30 mouse cellular contexts compared by ENCODE assay signal in genomic region chr15:40187017-40187416, GRCm38 (mm10). TPM values are rescaled to one million over a fixed set of nuclear protein-coding genes. Genes with fewer than 3 reads are reported as not detected.
DNase-seq lines count a peak whose midpoint lies in the region; ATAC-seq lines count a peak whose summit lies in the region.
"Had no signal": no experiment of that assay in that cellular context is flagged by ENCODE, and none has a peak within 500 bp of the region (broad histone marks: within the 10 kb centered on the region; RNA-seq: fewer than 3 reads in every experiment).

No protein-coding gene starts in this region.

- H3K4me3 ChIP-seq in lung, embryonic 15.5 days, result no peak overlapping the region
- no peak overlapping the region for H3K4me3 ChIP-seq in midbrain, embryonic 11.5 days (ENCODE audit: low read depth, low read length)
- no peak overlapping the region for H3K4me3 ChIP-seq in midbrain, embryonic 16.5 days (ENCODE audit: low read depth, low read length)
- H3K4me3 ChIP-seq in stomach, embryonic 16.5 days (replicated peaks; ENCODE audit: low read length), result no peak overlapping the region
- H3K4me3 ChIP-seq: embryonic facial prominence, embryonic 12.5 days; embryonic facial prominence, embryonic 15.5 days; heart, adult 2 months; heart, embryonic 10.5 days; heart, embryonic 13.5 days had no signal

- no peaks in the 10 kb centered on the region for H3K9me3 ChIP-seq in lung, embryonic 15.5 days
- H3K9me3 ChIP-seq in midbrain, embryonic 11.5 days (ENCODE audit: control insufficient read depth, low read length), result no peaks in the 10 kb centered on the region
- no peaks in the 10 kb centered on the region for H3K9me3 ChIP-seq in midbrain, embryonic 16.5 days (replicated peaks; ENCODE audit: control insufficient read depth, low read length, poor library complexity, severe bottlenecking)
- H3K9me3 ChIP-seq in stomach, embryonic 16.5 days (replicated peaks; ENCODE audit: control insufficient read depth, low read length), result no peaks in the 10 kb centered on the region
- H3K9me3 ChIP-seq: embryonic facial prominence, embryonic 12.5 days; embryonic facial prominence, embryonic 15.5 days; heart, embryonic 10.5 days; heart, embryonic 13.5 days had no signal

- no peak overlapping the region for H3K9ac ChIP-seq in lung, embryonic 15.5 days
- H3K9ac ChIP-seq in midbrain, embryonic 11.5 days (ENCODE audit: low read length), result no peak overlapping the region
- no peak overlapping the region for H3K9ac ChIP-seq in midbrain, embryonic 16.5 days (ENCODE audit: low read depth, low read length)
- no peak overlapping the region for H3K9ac ChIP-seq in stomach, embryonic 16.5 days (ENCODE audit: low read length)
- H3K9ac ChIP-seq: embryonic facial prominence, embryonic 12.5 days; embryonic facial prominence, embryonic 15.5 days; forebrain, postnatal 0 days; heart, embryonic 13.5 days had no signal

- no peak overlapping the region; the same call in 1 of the 2 replicates for H3K27ac ChIP-seq in lung, embryonic 15.5 days
- no peak overlapping the region for H3K27ac ChIP-seq in midbrain, embryonic 11.5 days (ENCODE audit: low read depth, low read length)
- no peak overlapping the region for H3K27ac ChIP-seq in midbrain, embryonic 16.5 days (ENCODE audit: low read length)
- no peak overlapping the region for H3K27ac ChIP-seq in stomach, embryonic 16.5 days (ENCODE audit: low read length)
- H3K27ac ChIP-seq: embryonic facial prominence, embryonic 12.5 days; embryonic facial prominence, embryonic 15.5 days; heart, adult 2 months; heart, embryonic 10.5 days; heart, embryonic 13.5 days had no signal

- no peaks in the 10 kb centered on the region for H3K27me3 ChIP-seq in lung, embryonic 15.5 days
- H3K27me3 ChIP-seq in midbrain, embryonic 11.5 days (ENCODE audit: control insufficient read depth, insufficient read depth, low read length), result no peaks in the 10 kb centered on the region
- no peaks in the 10 kb centered on the region for H3K27me3 ChIP-seq in midbrain, embryonic 16.5 days (ENCODE audit: control insufficient read depth, insufficient read depth, low read depth, low read length)
- no peaks in the 10 kb centered on the region for H3K27me3 ChIP-seq in stomach, embryonic 16.5 days (ENCODE audit: control insufficient read depth, insufficient read depth, low read length)
- H3K27me3 ChIP-seq: embryonic facial prominence, embryonic 12.5 days; embryonic facial prominence, embryonic 15.5 days; heart, embryonic 13.5 days had no signal

- H3K4me2 ChIP-seq in lung, embryonic 15.5 days, result no peak overlapping the region
- H3K4me2 ChIP-seq in midbrain, embryonic 11.5 days, result no peak overlapping the region
- no peak overlapping the region for H3K4me2 ChIP-seq in midbrain, embryonic 16.5 days (ENCODE audit: low read length)
- H3K4me2 ChIP-seq in stomach, embryonic 16.5 days (ENCODE audit: low read depth, low read length), result no peak overlapping the region
- H3K4me2 ChIP-seq: embryonic facial prominence, embryonic 12.5 days; embryonic facial prominence, embryonic 15.5 days; heart, embryonic 13.5 days had no signal

- H3K36me3 ChIP-seq in lung, embryonic 15.5 days, result no peaks in the 10 kb centered on the region
- H3K36me3 ChIP-seq in midbrain, embryonic 11.5 days (ENCODE audit: control insufficient read depth, insufficient read depth, low read length), result no peaks in the 10 kb centered on the region
- H3K36me3 ChIP-seq in midbrain, embryonic 16.5 days (ENCODE audit: control insufficient read depth, insufficient read depth, low read length), result no peaks in the 10 kb centered on the region
- H3K36me3 ChIP-seq in stomach, embryonic 16.5 days (ENCODE audit: control insufficient read depth, insufficient read depth, low read length), result no peaks in the 10 kb centered on the region
- H3K36me3 ChIP-seq: embryonic facial prominence, embryonic 12.5 days; embryonic facial prominence, embryonic 15.5 days; heart, embryonic 10.5 days; heart, embryonic 13.5 days had no signal

- peaks cover 4% of the 10 kb centered on the region; the same call in 1 of the 2 replicates for H3K4me1 ChIP-seq in lung, embryonic 15.5 days
- H3K4me1 ChIP-seq in midbrain, embryonic 11.5 days (ENCODE audit: control insufficient read depth, insufficient read depth, low read length), result no peaks in the 10 kb centered on the region
- no peaks in the 10 kb centered on the region for H3K4me1 ChIP-seq in midbrain, embryonic 16.5 days (ENCODE audit: control insufficient read depth, insufficient read depth, low read length)
- no peaks in the 10 kb centered on the region for H3K4me1 ChIP-seq in stomach, embryonic 16.5 days (ENCODE audit: control insufficient read depth, insufficient read depth, low read length)
- H3K4me1 ChIP-seq: embryonic facial prominence, embryonic 12.5 days; embryonic facial prominence, embryonic 15.5 days; heart, embryonic 10.5 days; heart, embryonic 13.5 days had no signal

- DNase-seq in lung, postnatal 14 days, result no peak
- DNase-seq in midbrain, embryonic 11.5 days (ENCODE audit: low spot score, missing footprints), result peak; percentile 77
- no peak for DNase-seq in kidney, adult 8-10 months
- DNase-seq: adrenal gland, adult 2 months; adrenal gland, postnatal 14 days; cerebellum, adult 11 months; cerebellum, adult 2 months; cerebellum, adult 9-11 months; cerebellum, postnatal 25 days; forebrain, postnatal 0 days; gastrocnemius, postnatal 10 days; gastrocnemius, postnatal 36 days; heart, adult 2 months; heart, postnatal 14 days; heart, postnatal 4 days had no signal

- ATAC-seq in lung, embryonic 15.5 days (ENCODE audit: borderline replicate concordance, extremely low read depth, low FRiP score, low TSS enrichment), result peak; percentile 23; the same call in 1 of the 2 replicates
- no peak for ATAC-seq in midbrain, embryonic 11.5 days (ENCODE audit: low FRiP score)
- ATAC-seq in midbrain, embryonic 16.5 days, result no peak
- peak; percentile 74; the same call in 1 of the 2 replicates for ATAC-seq in stomach, embryonic 16.5 days (ENCODE audit: insufficient read depth, low FRiP score)
- ATAC-seq: CD4-positive, CD25-positive, alpha-beta regulatory T cell, adult 4 months; forebrain, embryonic 14.5 days; forebrain, postnatal 0 days; hindbrain, embryonic 16.5 days had no signal

- 27% methylated on average over 6 of the region's 6 CpGs for WGBS in lung, embryonic 15.5 days
- 81% methylated on average over 6 of the region's 6 CpGs for WGBS in midbrain, embryonic 11.5 days
- 77% methylated on average over 6 of the region's 6 CpGs for WGBS in midbrain, embryonic 16.5 days
- WGBS in stomach, embryonic 16.5 days, result 38% methylated on average over 6 of the region's 6 CpGs

RNA-seq across cellular contexts. Expression of gene 9330182O14Rik, which starts 52.9 kb away (rescaled TPM):
- not detected in 2 replicates for polyA plus RNA-seq in lung, embryonic 15.5 days (2015; fragmentation: Nextera tagmentation; extraction: Ambion mirVana)
- polyA plus RNA-seq in midbrain, embryonic 11.5 days (2014; fragmentation: Nextera tagmentation; extraction: Ambion mirVana), result not detected in 2 replicates
- polyA plus RNA-seq in midbrain, embryonic 16.5 days (2015; fragmentation: Nextera tagmentation; extraction: Ambion mirVana), result not detected in 2 replicates
- not detected in 2 replicates for polyA plus RNA-seq in stomach, embryonic 16.5 days (2015; fragmentation: Nextera tagmentation; extraction: Ambion mirVana)
- polyA plus RNA-seq: adrenal gland, adult 2 months; C2C12; CD4-positive, CD25-positive, alpha-beta regulatory T cell, adult 4 months; cerebellum, adult 2 months; embryonic facial prominence, embryonic 12.5 days; embryonic facial prominence, embryonic 15.5 days; forebrain, embryonic 11.5 days; forebrain, embryonic 14.5 days; forebrain, postnatal 0 days; frontal cortex, adult 2 months; heart, adult 2 months; heart, embryonic 10.5 days; heart, embryonic 13.5 days; heart, embryonic 16.5 days; hindbrain, embryonic 11.5 days; hindbrain, embryonic 16.5 days had no signal

Comparison
In these comparisons a context has a peak if more than half of its experiments do, and no peak if none do; other contexts are left out.
1. ATAC-seq: peak in lung, embryonic 15.5 days (single experiment) and stomach, embryonic 16.5 days (single experiment); none in midbrain, embryonic 11.5 days (single experiment) and midbrain, embryonic 16.5 days (single experiment).